Mouse (Mus musculus) effector memory CD4-positive, alpha-beta T cell, adult 7 months (primary cell): ENCODE measurements around the gene Cd79a. TPM values are rescaled to one million over a fixed set of nuclear protein-coding genes. Genes with fewer than 3 reads are reported as not detected.

Experiments used
- polyA plus RNA-seq: library from polyadenylated mRNA; unstranded; fragments of 100-300 nt; shearing (Covaris generic); gene quantifications from one replicate; pipeline ENCODE4 v1.2.1, GENCODE M21; 2017

Cd79a gene
- polyA plus RNA-seq = 0.35 TPM

DNA sequence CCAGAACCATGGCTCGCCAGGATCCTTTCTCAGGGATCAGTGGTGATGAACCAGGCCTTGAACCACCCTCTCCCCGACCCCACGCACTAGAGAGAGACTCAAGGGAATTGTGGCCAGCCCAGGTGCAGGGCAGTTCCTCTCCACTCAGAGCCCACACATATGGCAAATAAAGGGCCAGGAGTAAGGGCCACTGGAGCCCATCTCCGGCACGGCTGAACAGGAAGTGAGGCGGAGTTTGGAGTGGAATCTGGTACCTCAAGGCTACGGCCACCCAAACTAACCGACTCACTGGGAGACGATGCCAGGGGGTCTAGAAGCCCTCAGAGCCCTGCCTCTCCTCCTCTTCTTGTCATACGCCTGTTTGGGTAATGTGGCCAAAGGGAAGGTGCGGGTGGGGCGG is at the start of gene Cd79a:
TSS of gene Cd79a (plus strand) at position 158 of the 400 bp plus-strand sequence.

DNA sequence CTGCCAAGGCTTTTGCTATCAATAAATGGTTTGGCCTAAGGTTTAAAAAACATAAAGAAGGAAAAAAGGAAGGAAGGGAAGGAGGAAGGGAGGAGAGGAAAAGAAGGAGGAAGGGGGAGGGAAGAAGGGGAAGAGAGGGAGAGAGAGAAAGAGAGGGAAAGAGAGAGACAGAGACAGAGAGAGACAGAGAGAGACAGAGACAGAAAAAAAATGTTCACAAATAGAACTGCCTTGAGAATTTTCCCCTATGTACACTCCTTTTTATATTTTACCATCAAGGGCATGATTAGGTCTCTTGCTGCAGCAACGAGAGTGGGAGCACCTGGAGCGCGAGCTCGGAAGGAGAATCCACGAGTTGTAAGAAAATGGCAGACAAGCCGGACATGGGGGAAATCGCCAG is 35.3 kb upstream of the Cd79a start, which contains the start of gene Gm9844:
TSS of gene Gm9844 (plus strand) at position 301 of the 400 bp plus-strand sequence.

DNA sequence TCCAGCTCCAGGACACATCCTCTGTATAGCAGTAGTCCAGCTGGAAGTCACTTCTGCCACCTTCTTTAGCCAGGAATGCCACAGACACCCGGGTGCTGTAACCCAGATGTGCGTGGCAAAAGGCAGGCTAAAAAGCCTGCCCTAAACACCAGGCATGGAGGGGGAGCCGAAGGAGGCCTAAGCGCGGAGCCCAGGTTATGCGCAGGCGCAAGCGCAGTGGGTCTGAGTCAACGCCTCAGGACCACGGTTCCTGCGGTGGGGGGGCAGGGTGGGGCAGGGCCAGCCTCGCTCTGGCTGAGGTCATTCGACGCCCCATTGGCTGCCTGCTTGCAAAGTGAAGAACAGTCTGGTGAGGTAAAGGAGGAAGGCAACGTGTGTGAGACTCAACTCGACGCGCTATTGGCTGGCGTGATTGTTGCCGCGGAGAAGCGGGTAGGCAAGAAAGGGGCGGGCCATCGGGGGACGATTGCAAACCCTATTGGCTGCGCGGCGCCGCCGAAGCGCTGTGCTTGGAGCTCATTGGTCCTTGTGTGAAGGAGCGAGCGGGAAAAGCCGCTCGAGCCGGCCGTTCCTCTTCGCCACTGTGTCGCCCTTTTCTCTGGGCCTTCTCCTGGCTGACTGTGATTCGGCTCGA is 27.5 kb upstream of the Cd79a start, which contains the start of the genes Lypd4 and Dmrtc2:
TSS of gene Lypd4 (minus strand) at position 410 of the 634 bp plus-strand sequence.
TSS of gene Dmrtc2 (plus strand) at position 526 of the 634 bp plus-strand sequence.

DNA sequence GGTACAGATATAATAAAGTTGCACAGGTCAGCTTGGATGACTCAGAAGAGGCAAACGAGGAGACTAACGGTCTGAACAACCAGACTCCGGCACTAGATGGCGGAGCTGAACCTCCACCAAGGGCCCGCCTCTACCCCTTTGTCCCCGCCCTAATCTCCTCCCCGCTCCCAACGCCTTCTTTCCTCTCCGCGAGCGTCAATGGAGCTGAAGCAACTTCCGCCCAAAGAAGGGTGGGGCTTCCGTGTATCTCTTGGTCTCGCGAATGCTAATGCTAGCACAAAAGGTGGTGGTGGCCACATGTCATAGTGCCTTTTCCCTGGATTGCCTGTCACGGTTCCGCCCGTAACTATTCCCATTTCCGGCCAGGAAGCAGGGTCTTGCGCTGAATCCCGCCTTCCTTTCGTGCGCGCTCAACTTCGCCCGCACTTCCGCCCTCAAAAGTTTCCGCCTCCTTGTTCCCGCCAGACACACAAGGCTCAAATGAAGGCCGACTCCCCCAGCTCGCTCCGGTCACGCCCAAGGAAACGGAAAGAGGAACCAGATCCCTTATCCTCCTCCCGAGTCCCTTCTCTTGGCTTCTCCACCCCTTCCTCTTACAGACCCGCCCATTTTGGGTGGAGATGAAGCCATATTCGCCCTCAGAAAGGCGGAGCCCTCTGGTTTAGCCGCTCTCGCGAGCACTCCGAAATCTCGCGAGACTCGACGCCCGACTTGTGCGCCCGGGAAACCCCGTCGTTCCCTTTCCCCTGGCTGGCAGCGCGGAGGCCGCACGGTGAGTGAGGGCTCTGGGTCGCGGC is 13.1 kb upstream of the Cd79a start, which contains the start of gene Rps19:
TSS of gene Rps19 (plus strand) at position 476 of the 797 bp plus-strand sequence.

DNA sequence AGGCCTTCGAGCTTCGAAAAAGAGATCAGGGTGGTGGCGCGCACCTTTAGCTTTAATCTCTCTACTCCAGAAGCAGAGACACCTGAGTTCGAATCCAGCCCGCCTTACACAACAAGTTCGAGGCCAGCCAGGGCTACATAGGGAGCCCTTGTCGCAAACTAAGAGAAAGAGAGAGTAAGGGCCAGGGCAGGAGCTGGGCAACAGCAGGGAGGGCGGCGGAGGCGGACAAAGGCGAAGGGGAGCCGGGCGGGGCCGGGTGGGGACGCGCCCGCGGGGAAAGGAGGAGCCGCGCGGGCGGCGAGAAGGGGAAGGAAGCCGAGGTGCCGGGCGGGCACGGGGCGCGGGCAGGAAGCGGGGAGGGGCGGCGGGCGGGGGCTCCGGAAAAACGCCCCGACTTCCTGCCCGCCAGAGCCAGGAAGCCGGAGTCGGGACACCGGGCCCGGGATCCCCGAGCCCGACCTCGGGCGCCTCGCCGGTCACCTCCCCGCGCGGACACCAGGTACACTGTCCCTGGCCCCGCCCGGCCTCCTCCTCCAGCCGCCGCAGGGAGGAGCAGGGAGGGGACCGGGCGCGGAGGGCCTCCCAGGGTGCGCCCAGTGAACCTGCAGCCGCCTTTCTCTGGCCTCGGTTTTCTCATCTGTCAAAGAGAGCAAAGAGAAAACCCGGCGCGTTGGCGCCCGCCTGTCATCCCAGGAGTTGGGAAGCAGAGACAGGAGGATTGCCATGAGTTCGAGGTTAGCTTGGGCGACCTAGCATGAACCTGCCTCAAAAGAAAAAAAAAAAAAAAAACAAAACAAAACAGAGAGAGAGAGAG is 5.7 kb downstream of the Cd79a start, which contains the start of gene Arhgef1:
TSS of gene Arhgef1 (plus strand) at position 283 of the 814 bp plus-strand sequence.

DNA sequence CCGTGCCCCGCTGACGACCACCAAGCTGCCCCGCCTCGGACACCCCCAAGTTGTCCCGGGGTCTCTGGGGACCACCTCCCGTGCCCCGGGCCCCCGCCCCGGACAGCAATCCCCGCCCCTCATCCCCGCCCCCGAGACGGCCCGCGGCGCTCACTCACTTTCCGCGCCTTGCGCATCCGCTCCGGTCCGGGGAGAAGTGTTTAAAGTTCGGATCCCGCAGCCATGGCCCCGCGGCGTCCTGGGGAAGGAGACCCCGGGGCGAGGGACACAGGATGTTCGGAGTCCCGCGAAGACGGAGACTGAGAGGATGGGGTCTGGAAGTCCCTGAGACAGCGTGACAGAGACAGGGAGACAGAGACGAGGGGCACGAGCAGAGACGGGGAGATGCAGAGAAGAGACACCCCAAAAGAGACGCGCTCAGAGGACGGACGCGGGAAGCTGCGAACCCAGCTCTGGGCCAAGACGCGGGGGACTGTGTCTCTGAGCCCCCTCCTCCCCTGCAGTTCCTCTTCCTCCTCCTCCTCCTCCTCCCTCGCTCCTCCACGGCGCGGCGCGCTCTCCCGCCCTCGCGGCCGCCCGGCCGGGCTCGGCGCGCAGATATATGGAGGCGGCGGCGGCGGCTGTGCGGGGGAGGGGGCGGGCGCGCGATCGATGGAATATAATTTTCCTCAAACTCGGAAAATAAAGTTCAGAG is 47.2 kb downstream of the Cd79a start, which contains the start of gene Gm4881:
TSS of gene Gm4881 (minus strand) at position 238 of the 694 bp plus-strand sequence.

Other genes with a start within 250 kb of the Cd79a start
- not detected for gene Tex101, start 220.7 kb upstream of the Cd79a start, polyA plus RNA-seq
- gene BC049730, start 188.1 kb upstream of the Cd79a start, polyA plus RNA-seq = not detected
- gene Gm4763, start 170.5 kb upstream of the Cd79a start, polyA plus RNA-seq = not detected
- not detected for gene Cd177, start 137.1 kb upstream of the Cd79a start, polyA plus RNA-seq
- not detected for gene Ceacam10, start 120.2 kb upstream of the Cd79a start, polyA plus RNA-seq
- gene Gm9844, start 35.2 kb upstream of the Cd79a start, polyA plus RNA-seq = 29.3 TPM
- not detected for gene Lypd4, start 27.4 kb upstream of the Cd79a start, polyA plus RNA-seq
- gene Dmrtc2, start 27.3 kb upstream of the Cd79a start, polyA plus RNA-seq = not detected
- 5,321 TPM for gene Rps19, start 13.0 kb upstream of the Cd79a start, polyA plus RNA-seq
- gene Arhgef1, start 5.5 kb downstream of the Cd79a start, polyA plus RNA-seq = 1,020 TPM
- not detected for gene Gm4881, start 47.1 kb downstream of the Cd79a start, polyA plus RNA-seq
- 852 TPM for gene Rabac1, start 75.4 kb downstream of the Cd79a start, polyA plus RNA-seq
- 5.0 TPM for gene Atp1a3, start 108.6 kb downstream of the Cd79a start, polyA plus RNA-seq
- 1.6 TPM for gene Grik5, start 175.0 kb downstream of the Cd79a start, polyA plus RNA-seq
- 35.2 TPM for gene Zfp574, start 175.2 kb downstream of the Cd79a start, polyA plus RNA-seq